Mouse (Mus musculus) C2C12 (cell line): ENCODE data around the gene Xpo4.

Source experiments
- CTCF ChIP-seq: IDR thresholded peaks from one replicate; pipeline ENCODE4 v1.5.1; 2011; ENCODE audit not compliant: control insufficient read depth, insufficient read depth, insufficient read length
- FOSL1 ChIP-seq: IDR thresholded peaks from one replicate; pipeline ENCODE4 v1.8.0; 2011; ENCODE audit warnings: mild to moderate bottlenecking, low read length; ENCODE audit not compliant: poor library complexity, insufficient read depth, severe bottlenecking
- MYOD1 ChIP-seq: IDR thresholded peaks from one replicate; pipeline ENCODE4 v1.6.1; 2011; ENCODE audit warnings: low read depth; ENCODE audit not compliant: control insufficient read depth, insufficient read length

DNA sequence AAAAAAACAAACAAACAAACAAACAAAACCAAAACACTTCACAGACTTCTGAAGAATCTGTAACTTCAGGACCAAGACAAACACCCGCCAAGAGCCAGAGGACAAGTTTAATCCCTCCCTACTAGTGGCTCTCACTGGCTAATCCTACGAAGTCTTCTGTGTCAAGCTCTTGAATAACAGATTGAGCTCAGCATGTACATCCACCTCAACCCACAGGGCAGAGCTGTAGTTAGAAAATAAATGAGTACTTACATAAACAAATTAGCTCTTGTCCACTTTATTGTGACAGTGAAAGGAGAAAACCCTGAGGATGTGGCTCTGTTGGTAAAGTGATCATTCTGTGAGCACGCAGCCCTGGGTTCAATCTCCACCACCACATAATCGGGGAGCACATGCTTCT, 43.5 kb downstream of the Xpo4 start:
- TF ChIP-seq CTCF (no peak), MYOD1 (no peak), FOSL1 (no peak)
